Mouse (Mus musculus): ENCODE measurements around the gene Cabin1. TPM values are rescaled to one million over a fixed set of nuclear protein-coding genes. Genes with fewer than 3 reads are reported as not detected.

The Cabin1 gene
- polyA plus RNA-seq, 1 experiment = 19.7 TPM

GRCm38 (mm10) chr10:75651381-75652068 lies 112.6 kb downstream of the Cabin1 start:
- Histone ChIP-seq H3K27ac (ENCODE audit: control insufficient read depth, insufficient read depth, low read depth, low read length) (no peak overlapping the region), H3K4me3 (ENCODE audit: control insufficient read depth, low read depth, low read length) (no peak overlapping the region), H3K36me3 (ENCODE audit: control insufficient read depth, insufficient read depth, low read length) (no peaks in the 10 kb centered on the region; the same call in none of the 2 replicates), H3K4me1 (ENCODE audit: control insufficient read depth, insufficient read depth, low read length) (no peaks in the 10 kb centered on the region), H3K27me3 (ENCODE audit: control insufficient read depth, insufficient read depth, low read length) (no peaks in the 10 kb centered on the region)
- no peak for TF ChIP-seq CTCF (IDR thresholded peaks at IDR 0.05; ENCODE audit: control insufficient read depth, insufficient read depth, insufficient replicate concordance, low read depth, low read length)
- no peak for TF ChIP-seq POLR2A (IDR thresholded peaks at IDR 0.05; ENCODE audit: control insufficient read depth, low read depth, low read length)

DNA sequence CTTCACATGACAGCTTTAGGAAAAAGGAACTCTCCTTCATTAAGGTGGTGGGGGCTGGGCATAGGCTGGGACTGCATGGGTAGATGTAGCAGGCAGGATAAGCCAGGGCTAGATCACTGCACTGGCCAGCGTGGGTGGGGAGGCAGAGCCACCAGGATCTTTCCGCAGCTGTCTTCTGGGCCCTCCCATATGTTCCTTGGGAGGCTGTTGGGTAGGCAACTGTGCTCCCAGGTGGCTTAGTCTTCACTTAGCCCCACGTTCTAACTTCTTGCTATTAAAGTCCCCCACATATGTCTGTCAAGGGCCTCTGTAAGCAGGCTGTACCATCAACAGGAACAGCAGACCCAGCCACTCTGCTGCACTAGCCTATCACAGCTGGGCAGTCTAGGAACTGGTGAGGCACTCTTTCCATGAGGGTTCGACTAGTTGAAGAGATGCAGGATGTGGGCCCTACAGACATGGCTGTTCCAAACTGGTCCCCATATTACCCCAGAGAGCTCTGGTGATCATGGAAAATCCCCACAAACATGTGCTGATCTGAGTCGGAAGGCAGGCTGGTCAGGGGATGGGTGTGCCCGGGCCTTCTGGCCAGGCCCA lies 113.7 kb downstream of the Cabin1 start:
- Histone ChIP-seq H3K4me1 (ENCODE audit: control insufficient read depth, insufficient read depth, low read length) (no peaks in the 10 kb centered on the region), H3K27ac (ENCODE audit: control insufficient read depth, insufficient read depth, low read depth, low read length) (no peak overlapping the region), H3K36me3 (ENCODE audit: control insufficient read depth, insufficient read depth, low read length) (no peaks in the 10 kb centered on the region; the same call in none of the 2 replicates), H3K27me3 (ENCODE audit: control insufficient read depth, insufficient read depth, low read length) (no peaks in the 10 kb centered on the region), H3K4me3 (ENCODE audit: control insufficient read depth, low read depth, low read length) (no peak overlapping the region)
- no peak for TF ChIP-seq CTCF (IDR thresholded peaks at IDR 0.05; ENCODE audit: control insufficient read depth, insufficient read depth, insufficient replicate concordance, low read depth, low read length)
- no peak for TF ChIP-seq POLR2A (IDR thresholded peaks at IDR 0.05; ENCODE audit: control insufficient read depth, low read depth, low read length)

- H3K27me3 ChIP-seq (ENCODE audit: control insufficient read depth, insufficient read depth, low read length) = no peaks in the 10 kb centered on the region
- H3K36me3 ChIP-seq (ENCODE audit: control insufficient read depth, insufficient read depth, low read length) = no peaks in the 10 kb centered on the region; the same call in none of the 2 replicates
- no peak overlapping the region for H3K27ac ChIP-seq (ENCODE audit: control insufficient read depth, insufficient read depth, low read depth, low read length)
- H3K4me3 ChIP-seq (ENCODE audit: control insufficient read depth, low read depth, low read length) = no peak overlapping the region
- H3K4me1 ChIP-seq (ENCODE audit: control insufficient read depth, insufficient read depth, low read length) = no peaks in the 10 kb centered on the region
- TF ChIP-seq POLR2A (IDR thresholded peaks at IDR 0.05; ENCODE audit: control insufficient read depth, low read depth, low read length) = no peak
- no peak for TF ChIP-seq CTCF (IDR thresholded peaks at IDR 0.05; ENCODE audit: control insufficient read depth, insufficient read depth, insufficient replicate concordance, low read depth, low read length)
Measured at GRCm38 (mm10) chr10:75649406-75649995, 114.6 kb downstream of the Cabin1 start.

DNA sequence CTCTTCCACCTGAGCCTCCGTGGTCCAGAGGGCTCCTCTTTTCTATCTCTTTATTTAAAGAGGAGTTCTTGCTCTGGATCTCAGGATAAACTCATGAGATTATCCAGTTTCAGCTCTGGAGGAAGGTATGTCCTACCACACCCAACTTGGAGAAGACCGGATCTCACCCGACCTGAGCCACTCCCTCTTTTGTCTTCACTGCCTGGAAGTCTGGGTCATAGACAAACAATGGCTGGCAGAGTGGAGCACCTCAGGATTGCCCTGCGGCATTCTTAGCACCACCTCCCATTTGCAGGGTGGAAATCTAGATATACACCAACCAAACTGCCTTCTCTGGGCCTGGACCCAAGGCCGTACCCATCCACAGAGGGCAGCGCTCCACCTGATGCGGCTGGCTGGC lies 115.1 kb downstream of the Cabin1 start:
- H3K36me3 ChIP-seq (ENCODE audit: control insufficient read depth, insufficient read depth, low read length) = no peaks in the 10 kb centered on the region; the same call in none of the 2 replicates
- H3K4me3 ChIP-seq (ENCODE audit: control insufficient read depth, low read depth, low read length) = no peak overlapping the region
- TF ChIP-seq POLR2A (IDR thresholded peaks at IDR 0.05; ENCODE audit: control insufficient read depth, low read depth, low read length) (no peak), CTCF (IDR thresholded peaks at IDR 0.05; ENCODE audit: control insufficient read depth, insufficient read depth, insufficient replicate concordance, low read depth, low read length) (no peak)
- H3K27ac ChIP-seq (ENCODE audit: control insufficient read depth, insufficient read depth, low read depth, low read length) = no peak overlapping the region
- no peaks in the 10 kb centered on the region for H3K4me1 ChIP-seq (ENCODE audit: control insufficient read depth, insufficient read depth, low read length)
- H3K27me3 ChIP-seq (ENCODE audit: control insufficient read depth, insufficient read depth, low read length) = no peaks in the 10 kb centered on the region

GRCm38 (mm10) chr10:75648091-75648490 lies 116.0 kb downstream of the Cabin1 start:
- Histone ChIP-seq H3K36me3 (ENCODE audit: control insufficient read depth, insufficient read depth, low read length) (no peaks in the 10 kb centered on the region; the same call in none of the 2 replicates), H3K4me1 (ENCODE audit: control insufficient read depth, insufficient read depth, low read length) (peaks cover 2% of the 10 kb centered on the region; the same call in 1 of the 2 replicates), H3K27me3 (ENCODE audit: control insufficient read depth, insufficient read depth, low read length) (no peaks in the 10 kb centered on the region), H3K27ac (ENCODE audit: control insufficient read depth, insufficient read depth, low read depth, low read length) (no peak overlapping the region), H3K4me3 (ENCODE audit: control insufficient read depth, low read depth, low read length) (no peak overlapping the region)
- TF ChIP-seq CTCF (IDR thresholded peaks at IDR 0.05; ENCODE audit: control insufficient read depth, insufficient read depth, insufficient replicate concordance, low read depth, low read length) = no peak
- no peak for TF ChIP-seq POLR2A (IDR thresholded peaks at IDR 0.05; ENCODE audit: control insufficient read depth, low read depth, low read length)

- no peak overlapping the region for H3K4me3 ChIP-seq (ENCODE audit: control insufficient read depth, low read depth, low read length)
- TF ChIP-seq POLR2A (IDR thresholded peaks at IDR 0.05; ENCODE audit: control insufficient read depth, low read depth, low read length) (no peak), CTCF (IDR thresholded peaks at IDR 0.05; ENCODE audit: control insufficient read depth, insufficient read depth, insufficient replicate concordance, low read depth, low read length) (no peak)
- no peaks in the 10 kb centered on the region for H3K27me3 ChIP-seq (ENCODE audit: control insufficient read depth, insufficient read depth, low read length)
- no peaks in the 10 kb centered on the region; the same call in none of the 2 replicates for H3K36me3 ChIP-seq (ENCODE audit: control insufficient read depth, insufficient read depth, low read length)
- peaks cover 2% of the 10 kb centered on the region; the same call in 1 of the 2 replicates for H3K4me1 ChIP-seq (ENCODE audit: control insufficient read depth, insufficient read depth, low read length)
- no peak overlapping the region for H3K27ac ChIP-seq (ENCODE audit: control insufficient read depth, insufficient read depth, low read depth, low read length)
Measured at GRCm38 (mm10) chr10:75647362-75647761, 116.8 kb downstream of the Cabin1 start.

DNA sequence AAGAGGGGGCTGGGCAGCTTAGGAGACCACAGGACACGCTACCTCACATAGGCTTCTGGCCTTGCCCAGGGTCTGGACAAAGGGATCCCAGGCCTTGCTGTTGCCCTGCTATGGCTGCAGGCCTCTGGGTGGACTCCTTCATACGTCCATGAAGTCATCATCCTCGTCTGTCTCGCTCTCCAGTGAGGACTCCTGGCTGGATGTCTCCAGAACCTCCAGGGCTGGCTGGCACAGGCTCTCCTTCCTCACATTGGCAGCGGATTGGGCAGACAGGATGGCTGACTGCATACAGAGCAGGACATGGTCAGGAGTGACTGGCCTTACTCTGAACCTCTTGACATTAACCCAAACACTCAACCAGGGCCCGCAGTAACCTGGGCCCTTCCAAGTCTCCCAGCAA lies 117.7 kb downstream of the Cabin1 start:
- TF ChIP-seq CTCF (IDR thresholded peaks at IDR 0.05; ENCODE audit: control insufficient read depth, insufficient read depth, insufficient replicate concordance, low read depth, low read length) (no peak), POLR2A (IDR thresholded peaks at IDR 0.05; ENCODE audit: control insufficient read depth, low read depth, low read length) (no peak)
- no peak overlapping the region for H3K27ac ChIP-seq (ENCODE audit: control insufficient read depth, insufficient read depth, low read depth, low read length)
- no peaks in the 10 kb centered on the region; the same call in none of the 2 replicates for H3K36me3 ChIP-seq (ENCODE audit: control insufficient read depth, insufficient read depth, low read length)
- H3K4me3 ChIP-seq (ENCODE audit: control insufficient read depth, low read depth, low read length) = no peak overlapping the region
- peaks cover 2% of the 10 kb centered on the region; the same call in 1 of the 2 replicates for H3K4me1 ChIP-seq (ENCODE audit: control insufficient read depth, insufficient read depth, low read length)
- H3K27me3 ChIP-seq (ENCODE audit: control insufficient read depth, insufficient read depth, low read length) = no peaks in the 10 kb centered on the region
